ENCODE assay signal across 13 mouse cellular contexts in the genomic region with DNA sequence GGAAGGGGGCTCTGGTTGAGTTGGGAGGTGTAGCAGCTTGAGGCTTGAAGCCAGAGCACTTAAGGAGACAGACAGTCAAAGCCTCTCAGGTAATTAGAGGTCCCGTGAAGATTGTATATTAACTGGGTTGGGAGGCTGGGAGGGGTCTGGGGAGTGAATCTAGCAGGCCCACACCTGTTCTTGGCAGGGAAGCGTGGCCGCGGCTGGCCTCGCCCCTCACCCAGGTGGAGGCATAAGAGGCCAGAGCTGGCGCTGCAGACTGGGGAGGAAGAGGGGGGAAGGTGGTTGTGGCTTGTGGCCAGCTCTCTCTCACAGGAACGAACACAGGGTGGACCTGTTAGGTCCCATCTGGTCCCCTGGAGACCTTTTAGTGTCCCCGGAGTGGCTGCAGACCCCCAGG.
"Had no signal": no experiment of that assay in that cellular context is flagged by ENCODE, and none has a peak within 500 bp of the region (broad histone marks: within the 10 kb centered on the region; RNA-seq: fewer than 3 reads in every experiment).

No protein-coding gene starts in this region.

- H3K27ac ChIP-seq: layer of hippocampus, adult 2 months; limb, embryonic 13.5 days; liver, embryonic 14.5 days; midbrain, embryonic 13.5 days; neural tube, embryonic 15.5 days had no signal

- H3K36me3 ChIP-seq: limb, embryonic 13.5 days; midbrain, embryonic 13.5 days; neural tube, embryonic 15.5 days had no signal

- H3K9me3 ChIP-seq: midbrain, embryonic 13.5 days; neural tube, embryonic 15.5 days had no signal

- DNase-seq: kidney, adult 8-10 months; left cerebral cortex, postnatal 4 days; lung, adult 18-20 months; lung, postnatal 36 days; retina, postnatal 1 day; right cerebral cortex, postnatal 4 days; thymus, postnatal 36 days had no signal

- H3K4me3 ChIP-seq: layer of hippocampus, adult 2 months; limb, embryonic 13.5 days; midbrain, embryonic 13.5 days; myocyte; neural tube, embryonic 15.5 days had no signal

- ATAC-seq: midbrain, embryonic 13.5 days had no signal

- H3K9ac ChIP-seq: limb, embryonic 13.5 days; liver, embryonic 14.5 days; midbrain, embryonic 13.5 days; neural tube, embryonic 15.5 days had no signal

- H3K4me2 ChIP-seq: limb, embryonic 13.5 days; midbrain, embryonic 13.5 days; neural tube, embryonic 15.5 days had no signal
